Mouse (Mus musculus): Measurements from ENCODE around the gene Dgke.

GRCm38 (mm10) chr11:89068649-89069048 is 2.0 kb upstream of the Dgke start:
- TF ChIP-seq CTCF (IDR thresholded peaks at IDR 0.05; ENCODE audit: low read depth, low read length): no peak
- no peak for TF ChIP-seq POLR2A (IDR thresholded peaks at IDR 0.05; ENCODE audit: borderline replicate concordance, low read depth, low read length)

Measured in bone marrow macrophage, adult 2 months (primary cell).